Mouse (Mus musculus) kidney, adult 18-20 months (tissue): ENCODE measurements around the gene Rnf144b.

Experiments used
- DNase-seq: peaks from one replicate; pipeline ENCODE4 v3.0.0; 2021

Gene Rnf144b

GRCm38 (mm10) chr13:47125595-47125994, 3.1 kb downstream of the Rnf144b start:
- DNase-seq, result no peak

GRCm38 (mm10) chr13:47129090-47129489, 6.6 kb downstream of the Rnf144b start:
- no peak for DNase-seq

- no peak for DNase-seq
Measured at GRCm38 (mm10) chr13:47133058-47133457, 10.6 kb downstream of the Rnf144b start.

- DNase-seq, result no peak
Measured at GRCm38 (mm10) chr13:47134836-47135235, 12.4 kb downstream of the Rnf144b start.

GRCm38 (mm10) chr13:47135741-47136140, 13.3 kb downstream of the Rnf144b start:
- no peak for DNase-seq

- no peak for DNase-seq
Measured at GRCm38 (mm10) chr13:47142764-47143163, 20.3 kb downstream of the Rnf144b start.

GRCm38 (mm10) chr13:47145939-47146338, 23.5 kb downstream of the Rnf144b start:
- no peak for DNase-seq

- no peak for DNase-seq
Measured at GRCm38 (mm10) chr13:47146388-47146787, 23.9 kb downstream of the Rnf144b start.

GRCm38 (mm10) chr13:47148573-47148972, 26.1 kb downstream of the Rnf144b start:
- DNase-seq, result no peak

- DNase-seq, result no peak
Measured at GRCm38 (mm10) chr13:47149993-47150392, 27.5 kb downstream of the Rnf144b start.

- DNase-seq, result no peak
Measured at GRCm38 (mm10) chr13:47151060-47151459, 28.6 kb downstream of the Rnf144b start.

GRCm38 (mm10) chr13:47152390-47152789, 29.9 kb downstream of the Rnf144b start:
- DNase-seq, result peak; percentile 11

- DNase-seq, result no peak
Measured at GRCm38 (mm10) chr13:47153206-47153605, 30.8 kb downstream of the Rnf144b start.

GRCm38 (mm10) chr13:47154866-47155265, 32.4 kb downstream of the Rnf144b start:
- no peak for DNase-seq

GRCm38 (mm10) chr13:47156841-47157240, 34.4 kb downstream of the Rnf144b start:
- DNase-seq, result no peak

- no peak for DNase-seq
Measured at GRCm38 (mm10) chr13:47162001-47162400, 39.5 kb downstream of the Rnf144b start.

- no peak for DNase-seq
Measured at GRCm38 (mm10) chr13:47164732-47165131, 42.3 kb downstream of the Rnf144b start.

GRCm38 (mm10) chr13:47165261-47165660, 42.8 kb downstream of the Rnf144b start:
- DNase-seq, result no peak

GRCm38 (mm10) chr13:47168484-47168883, 46.0 kb downstream of the Rnf144b start:
- DNase-seq, result no peak

- DNase-seq, result no peak
Measured at GRCm38 (mm10) chr13:47170026-47170425, 47.6 kb downstream of the Rnf144b start.

GRCm38 (mm10) chr13:47170811-47171555, 48.5 kb downstream of the Rnf144b start:
- no peak for DNase-seq

- no peak for DNase-seq
Measured at GRCm38 (mm10) chr13:47172891-47173290, 50.4 kb downstream of the Rnf144b start.

- DNase-seq, result no peak
Measured at GRCm38 (mm10) chr13:47178182-47178581, 55.7 kb downstream of the Rnf144b start.

- no peak for DNase-seq
Measured at GRCm38 (mm10) chr13:47180776-47181175, 58.3 kb downstream of the Rnf144b start.

GRCm38 (mm10) chr13:47182366-47182765, 59.9 kb downstream of the Rnf144b start:
- no peak for DNase-seq
